Mouse (Mus musculus) heart, postnatal 0 days (tissue): ENCODE results near the gene Alkbh7. TPM values are rescaled to one million over a fixed set of nuclear protein-coding genes. Genes with fewer than 3 reads are reported as not detected.

ENCODE experiments used
- ATAC-seq: fragments of 200-750 bp; cut with Nextera tagmentation; 2 replicates; pipeline ENCODE4 v1.8.0; 2017; ENCODE audit warnings: low read depth, moderate number of reproducible peaks, moderate library complexity; ENCODE audit not compliant: insufficient read depth
- DNase-seq: peaks from one replicate; pipeline ENCODE4 v3.0.0-alpha.2; 2016; ENCODE audit warnings: low spot score
- H3K27ac ChIP-seq: fragments of 300-500 bp; sonication (generic); 2 replicates; pipeline ENCODE4 v1.5.1; 2014; ENCODE audit warnings: low read depth, mild to moderate bottlenecking
- H3K27me3 ChIP-seq: fragments of 300-500 bp; sonication (generic); 2 replicates; pipeline ENCODE4 v1.6.1; 2014; ENCODE audit warnings: low read length, mixed read lengths; ENCODE audit not compliant: control insufficient read depth, insufficient read depth
- H3K36me3 ChIP-seq: fragments of 300-500 bp; sonication (generic); replicated peaks from 2 replicates; pipeline ENCODE4 v1.6.1; 2014; ENCODE audit warnings: low read length, mixed read lengths; ENCODE audit not compliant: control insufficient read depth, insufficient read depth
- H3K4me1 ChIP-seq: fragments of 300-500 bp; sonication (generic); 2 replicates; pipeline ENCODE4 v1.6.1; 2014; ENCODE audit warnings: antibody characterized with exemption; ENCODE audit not compliant: control insufficient read depth, insufficient read depth
- H3K4me2 ChIP-seq: fragments of 300-500 bp; sonication (generic); 2 replicates; pipeline ENCODE4 v1.6.1; 2014; ENCODE audit warnings: low read depth, mild to moderate bottlenecking, low read length, moderate library complexity
- H3K4me3 ChIP-seq: fragments of 300-500 bp; sonication (generic); 2 replicates; pipeline ENCODE4 v1.5.1; 2014; ENCODE audit warnings: low read depth, low read length
- H3K9ac ChIP-seq: fragments of 300-500 bp; sonication (generic); replicated peaks from 2 replicates; pipeline ENCODE4 v1.6.1; 2014; ENCODE audit warnings: low read depth, low read length, mixed read lengths
- H3K9me3 ChIP-seq: fragments of 300-500 bp; sonication (generic); replicated peaks from 2 replicates; pipeline ENCODE4 v1.6.1; 2016; ENCODE audit warnings: low read length; ENCODE audit not compliant: control insufficient read depth
- CTCF ChIP-seq: IDR thresholded peaks from 2 replicates; pipeline ENCODE4 v1.5.1; 2016; ENCODE audit warnings: antibody characterized with exemption, control low read depth, low read depth
- EP300 ChIP-seq: IDR thresholded peaks from 2 replicates; pipeline ENCODE4 v1.6.1; 2016; ENCODE audit warnings: antibody characterized with exemption, low read depth
- WGBS: fragments of 180-500 bp; shearing (Covaris S2); extraction: QIAGEN DNeasy Blood & Tissue Kit; methylation state at CpG from one replicate; pipeline ENCODE4 v1.1.7; 2014; 5-methylcytosine and 5-hydroxymethylcytosine counted together
- polyA plus RNA-seq: library from polyadenylated mRNA; unstranded; fragments of >200 nt; fragmentation: Nextera tagmentation; extraction: Ambion mirVana; gene quantifications from 2 replicates; pipeline ENCODE4 v1.2.1, GENCODE M21; 2015
- total RNA-seq: library from RNA; depleted of rRNA; stranded (reverse); fragments of >200 nt; gene quantifications from 2 replicates; pipeline ENCODE4 v1.2.3, GENCODE M21; 2014; ENCODE audit warnings: low replicate concordance

Gene Alkbh7
- total and polyA plus RNA-seq, 2 experiments from 2014 or later: 83.8 to 96.2 TPM

GRCm38 (mm10) chr17:56981049-56981448 lies 16.1 kb upstream of the Alkbh7 start:
- H3K36me3 ChIP-seq: no peaks in the 10 kb centered on the region
- TF ChIP-seq CTCF (no peak), EP300 (no peak)
- H3K27ac ChIP-seq: no peak overlapping the region
- H3K27me3 ChIP-seq: no peaks in the 10 kb centered on the region
- no peak overlapping the region for H3K9ac ChIP-seq
- DNase-seq (no peak), ATAC-seq (no peak)
- H3K9me3 ChIP-seq: no peaks in the 10 kb centered on the region
- 67% methylated on average over 7 of the region's 7 CpGs for WGBS
- no peaks in the 10 kb centered on the region for H3K4me1 ChIP-seq
- H3K4me3 ChIP-seq: no peak overlapping the region
- H3K4me2 ChIP-seq: no peak overlapping the region

- Histone ChIP-seq H3K4me3 (no peak within 1 kb of the TSS), H3K27ac (no peak within 1 kb of the TSS), H3K4me2 (no peak within 1 kb of the TSS), H3K27me3 (no peaks in the 10 kb centered on the region), H3K9ac (no peak within 1 kb of the TSS), H3K9me3 (no peaks in the 10 kb centered on the region), H3K4me1 (no peaks in the 10 kb centered on the region), H3K36me3 (no peaks in the 10 kb centered on the region)
- ATAC-seq (no peak), DNase-seq (no peak)
- 50% methylated on average over 5 of the region's 5 CpGs for WGBS
- TF ChIP-seq EP300 (no peak), CTCF (no peak)
These were observed 15.1 kb upstream of the Alkbh7 start, which contains the start of gene Acer1 for GRCm38 (mm10) chr17:56982013-56982412. TSS of gene Acer1 (minus strand) at chr17:56982126.

GRCm38 (mm10) chr17:56984886-56985285 lies 12.3 kb upstream of the Alkbh7 start:
- H3K27ac ChIP-seq: no peak overlapping the region
- H3K4me3 ChIP-seq: no peak overlapping the region
- no peak overlapping the region for H3K4me2 ChIP-seq
- no peak for ATAC-seq
- WGBS: 76% methylated on average over 9 of the region's 9 CpGs
- peaks cover 5% of the 10 kb centered on the region; the same call in 1 of the 2 replicates for H3K4me1 ChIP-seq
- H3K36me3 ChIP-seq: no peaks in the 10 kb centered on the region
- no peak for DNase-seq
- no peaks in the 10 kb centered on the region for H3K27me3 ChIP-seq
- TF ChIP-seq EP300 (no peak), CTCF (no peak)
- no peak overlapping the region for H3K9ac ChIP-seq
- H3K9me3 ChIP-seq: no peaks in the 10 kb centered on the region

- H3K9me3 ChIP-seq: no peaks in the 10 kb centered on the region
- no peaks in the 10 kb centered on the region for H3K36me3 ChIP-seq
- H3K27me3 ChIP-seq: no peaks in the 10 kb centered on the region
- TF ChIP-seq EP300: no peak
- TF ChIP-seq CTCF: no peak
- 62% methylated on average over 3 of the region's 3 CpGs for WGBS
- H3K9ac ChIP-seq: no peak overlapping the region
- no peak overlapping the region for H3K4me2 ChIP-seq
- H3K4me3 ChIP-seq: no peak overlapping the region
- no peak for ATAC-seq
- DNase-seq: no peak
- H3K27ac ChIP-seq: no peak overlapping the region
- peaks cover 5% of the 10 kb centered on the region; the same call in 1 of the 2 replicates for H3K4me1 ChIP-seq
These were observed 11.5 kb upstream of the Alkbh7 start for GRCm38 (mm10) chr17:56985656-56986055.

- TF ChIP-seq CTCF (no peak), EP300 (no peak)
- no peak overlapping the region for H3K27ac ChIP-seq
- no peaks in the 10 kb centered on the region for H3K9me3 ChIP-seq
- H3K4me2 ChIP-seq: no peak overlapping the region
- no peak overlapping the region for H3K4me3 ChIP-seq
- WGBS: 81% methylated on average over 3 of the region's 3 CpGs
- peaks cover 5% of the 10 kb centered on the region for H3K4me1 ChIP-seq
- no peaks in the 10 kb centered on the region for H3K27me3 ChIP-seq
- no peak for DNase-seq
- no peak overlapping the region for H3K9ac ChIP-seq
- no peaks in the 10 kb centered on the region for H3K36me3 ChIP-seq
- ATAC-seq: no peak
These were observed 10.9 kb upstream of the Alkbh7 start for GRCm38 (mm10) chr17:56986105-56986805.

- ATAC-seq: no peak
- Histone ChIP-seq H3K4me3 (no peak overlapping the region), H3K9me3 (no peaks in the 10 kb centered on the region), H3K27ac (no peak overlapping the region), H3K4me1 (peaks cover 5% of the 10 kb centered on the region), H3K27me3 (no peaks in the 10 kb centered on the region), H3K4me2 (no peak overlapping the region), H3K36me3 (peaks cover 13% of the 10 kb centered on the region), H3K9ac (no peak overlapping the region)
- 78% methylated on average over 7 of the region's 7 CpGs for WGBS
- TF ChIP-seq CTCF (no peak), EP300 (no peak)
- DNase-seq: no peak
These were observed 8.7 kb upstream of the Alkbh7 start for GRCm38 (mm10) chr17:56988441-56988840.
